Mouse (Mus musculus) layer of hippocampus, adult 18-20 months (tissue): ENCODE results near the gene Snx8. TPM values are rescaled to one million over a fixed set of nuclear protein-coding genes. Genes with fewer than 3 reads are reported as not detected.

Experiments used
- microRNA-seq, 2 experiments: library from miRNA; unstranded; fragments of <30 nt; microRNA quantifications; one replicate each; pipeline ENCODE4 v1.2.0; 2021
- total RNA-seq, 2 experiments: library from RNA; stranded (reverse); gene quantifications; 2 replicates each; pipeline ENCODE4 v1.2.3; 2021

The Snx8 gene
- total RNA-seq, 2 experiments from 2014 or later, result 11.3 to 12.2 TPM

Small RNA genes within 50 kb of the gene (microRNA-seq; reads per million reads assigned to microRNA genes)
- gene Mir7038, result 0.20 to 1.5 reads per million in 2 experiments

Other genes with a start within 250 kb of the Snx8 start
- 10 to 100 TPM; 14.1 to 16.9 TPM for gene Mad1l1, start 67.7 kb downstream of the Snx8 start, total RNA-seq
- gene Nudt1, start 67.6 kb downstream of the Snx8 start, total RNA-seq, result 1 to 10 TPM; 4.0 to 5.1 TPM
- gene Mrm2, start 57.4 kb downstream of the Snx8 start, total RNA-seq, result 10 to 100 TPM in 1 of 2 experiments, 1 to 10 TPM in 1; 9.0 to 11.8 TPM
- gene Eif3b, start 30.1 kb upstream of the Snx8 start, total RNA-seq, result 10 to 100 TPM; 90.4 to 96.3 TPM
- not detected for gene Gm4869, start 56.4 kb upstream of the Snx8 start, total RNA-seq
- gene Chst12, start 116.3 kb upstream of the Snx8 start, total RNA-seq, result 10 to 100 TPM; 18.4 to 18.8 TPM
- gene Grifin, start 175.8 kb upstream of the Snx8 start, total RNA-seq, result not detected
- 10 to 100 TPM; 19.3 to 21.2 TPM for gene Lfng, start 218.1 kb upstream of the Snx8 start, total RNA-seq